Mouse (Mus musculus) heart, embryonic 10.5 days (tissue): ENCODE results near the gene Abi3bp. TPM values are rescaled to one million over a fixed set of nuclear protein-coding genes. Genes with fewer than 3 reads are reported as not detected.

Experiments
- DNase-seq: peaks from one replicate; pipeline ENCODE4 v3.0.0-alpha.2; 2017; ENCODE audit warnings: low spot score
- H3K27ac ChIP-seq: fragments of 300-500 bp; sonication (generic); 2 replicates; pipeline ENCODE4 v1.5.1; 2016; ENCODE audit warnings: mild to moderate bottlenecking
- H3K27me3 ChIP-seq: fragments of 300-500 bp; sonication (generic); 2 replicates; pipeline ENCODE4 v1.6.1; 2016; ENCODE audit warnings: mild to moderate bottlenecking; ENCODE audit not compliant: poor library complexity, insufficient read depth, severe bottlenecking
- H3K36me3 ChIP-seq: fragments of 300-500 bp; sonication (generic); 2 replicates; pipeline ENCODE4 v1.6.1; 2016; ENCODE audit warnings: mild to moderate bottlenecking, moderate library complexity
- H3K4me1 ChIP-seq: fragments of 300-500 bp; sonication (generic); 2 replicates; pipeline ENCODE4 v1.6.1; 2016; ENCODE audit warnings: mild to moderate bottlenecking
- H3K4me3 ChIP-seq: fragments of 300-500 bp; sonication (generic); 2 replicates; pipeline ENCODE4 v1.5.1; 2016; ENCODE audit warnings: mild to moderate bottlenecking, moderate library complexity
- H3K9me3 ChIP-seq: fragments of 300-500 bp; sonication (generic); 2 replicates; pipeline ENCODE4 v1.6.1; 2016; ENCODE audit warnings: mild to moderate bottlenecking, moderate library complexity
- WGBS: fragments of 180-500 bp; shearing (Covaris S2); methylation state at CpG from one replicate; pipeline ENCODE4 v1.1.7; 2016; 5-methylcytosine and 5-hydroxymethylcytosine counted together
- polyA plus RNA-seq: library from polyadenylated mRNA; unstranded; fragments of >200 nt; fragmentation: Nextera tagmentation; extraction: Ambion mirVana; gene quantifications from 2 replicates; pipeline ENCODE4 v1.2.1, GENCODE M21; 2016

Gene Abi3bp
- 0.28 and 0.48 TPM in 2 replicates for polyA plus RNA-seq

GRCm38 (mm10) chr16:56477677-56478574 is at the start of gene Abi3bp:
Gene Abi3bp, plus strand, starts transcription at chr16:56477878.
- Histone ChIP-seq H3K4me1 (0 out of 2 replicates have a peak, but pooled peaks cover 3% of the 10 kb centered on the region), H3K36me3 (no peaks in the 10 kb centered on the region), H3K27me3 (no peaks in the 10 kb centered on the region), H3K9me3 (no peaks in the 10 kb centered on the region), H3K27ac (no peak within 1 kb of the TSS), H3K4me3 (0 out of 2 replicates have a peak within 1 kb of the TSS, but pooled peaks have one; percentile 15)
- 55% methylated on average over 11 of the region's 11 CpGs for WGBS
- no peak for DNase-seq

- H3K4me1 ChIP-seq: no peaks in the 10 kb centered on the region
- no peaks in the 10 kb centered on the region; the same call in 1 of the 2 replicates for H3K9me3 ChIP-seq
- DNase-seq: no peak
- no peaks in the 10 kb centered on the region for H3K36me3 ChIP-seq
- H3K4me3 ChIP-seq: no peak overlapping the region
- H3K27me3 ChIP-seq: no peaks in the 10 kb centered on the region
- no peak overlapping the region for H3K27ac ChIP-seq
- 75% methylated on average over 4 of the region's 4 CpGs for WGBS
Measured at GRCm38 (mm10) chr16:56435293-56436185, 42.1 kb upstream of the Abi3bp start.

- no peaks in the 10 kb centered on the region; the same call in 1 of the 2 replicates for H3K9me3 ChIP-seq
- H3K4me1 ChIP-seq: no peaks in the 10 kb centered on the region
- H3K4me3 ChIP-seq: no peak overlapping the region
- DNase-seq: no peak
- H3K36me3 ChIP-seq: no peaks in the 10 kb centered on the region
- no peak overlapping the region for H3K27ac ChIP-seq
- WGBS: 82% methylated on average over 4 of the region's 4 CpGs
- no peaks in the 10 kb centered on the region for H3K27me3 ChIP-seq
Measured at GRCm38 (mm10) chr16:56440243-56440642, 37.4 kb upstream of the Abi3bp start.

- H3K4me1 ChIP-seq: no peaks in the 10 kb centered on the region
- DNase-seq: no peak
- no peak overlapping the region for H3K27ac ChIP-seq
- no peak overlapping the region for H3K4me3 ChIP-seq
- 78% methylated on average over 5 of the region's 5 CpGs for WGBS
- no peaks in the 10 kb centered on the region for H3K36me3 ChIP-seq
- no peaks in the 10 kb centered on the region; the same call in 1 of the 2 replicates for H3K9me3 ChIP-seq
- no peaks in the 10 kb centered on the region for H3K27me3 ChIP-seq
Measured at GRCm38 (mm10) chr16:56441113-56441512, 36.6 kb upstream of the Abi3bp start.

- DNase-seq: no peak
- Histone ChIP-seq H3K27me3 (no peaks in the 10 kb centered on the region), H3K27ac (no peak overlapping the region), H3K4me1 (no peaks in the 10 kb centered on the region), H3K36me3 (no peaks in the 10 kb centered on the region), H3K4me3 (no peak overlapping the region), H3K9me3 (no peaks in the 10 kb centered on the region; the same call in 1 of the 2 replicates)
- WGBS: 73% methylated on average over 7 of the region's 7 CpGs
Measured at GRCm38 (mm10) chr16:56441658-56442344, 35.9 kb upstream of the Abi3bp start.

- Histone ChIP-seq H3K9me3 (no peaks in the 10 kb centered on the region), H3K36me3 (no peaks in the 10 kb centered on the region), H3K4me1 (no peaks in the 10 kb centered on the region), H3K27ac (no peak overlapping the region), H3K27me3 (no peaks in the 10 kb centered on the region), H3K4me3 (no peak overlapping the region)
- 62% methylated on average over 2 of the region's 2 CpGs for WGBS
- no peak for DNase-seq
Measured at GRCm38 (mm10) chr16:56451482-56451881, 26.2 kb upstream of the Abi3bp start.

- Histone ChIP-seq H3K4me3 (no peak overlapping the region), H3K27ac (no peak overlapping the region), H3K9me3 (no peaks in the 10 kb centered on the region), H3K4me1 (no peaks in the 10 kb centered on the region), H3K27me3 (no peaks in the 10 kb centered on the region), H3K36me3 (no peaks in the 10 kb centered on the region)
- WGBS: 75% methylated on average over 1 of the region's 1 CpGs
- DNase-seq: no peak
Measured at GRCm38 (mm10) chr16:56451923-56452322, 25.8 kb upstream of the Abi3bp start.

GRCm38 (mm10) chr16:56458052-56458754 is 19.5 kb upstream of the Abi3bp start:
- 78% methylated on average over 8 of the region's 8 CpGs for WGBS
- Histone ChIP-seq H3K9me3 (no peaks in the 10 kb centered on the region), H3K4me1 (no peaks in the 10 kb centered on the region), H3K36me3 (no peaks in the 10 kb centered on the region), H3K27me3 (no peaks in the 10 kb centered on the region), H3K4me3 (no peak overlapping the region), H3K27ac (no peak overlapping the region)
- no peak for DNase-seq

GRCm38 (mm10) chr16:56473160-56473559 is 4.5 kb upstream of the Abi3bp start:
- H3K4me1 ChIP-seq: 0 out of 2 replicates have a peak, but pooled peaks cover 3% of the 10 kb centered on the region
- H3K4me3 ChIP-seq: no peak overlapping the region
- DNase-seq: no peak
- no peaks in the 10 kb centered on the region for H3K27me3 ChIP-seq
- no peak overlapping the region for H3K27ac ChIP-seq
- H3K36me3 ChIP-seq: no peaks in the 10 kb centered on the region
- WGBS: 85% methylated on average over 2 of the region's 2 CpGs
- H3K9me3 ChIP-seq: no peaks in the 10 kb centered on the region

GRCm38 (mm10) chr16:56475676-56476075 is 2.0 kb upstream of the Abi3bp start:
- H3K36me3 ChIP-seq: no peaks in the 10 kb centered on the region
- 85% methylated on average over 5 of the region's 5 CpGs for WGBS
- no peak overlapping the region for H3K27ac ChIP-seq
- no peaks in the 10 kb centered on the region for H3K27me3 ChIP-seq
- no peak overlapping the region for H3K4me3 ChIP-seq
- 0 out of 2 replicates have a peak, but pooled peaks cover 3% of the 10 kb centered on the region for H3K4me1 ChIP-seq
- no peaks in the 10 kb centered on the region for H3K9me3 ChIP-seq
- no peak for DNase-seq

- no peak for DNase-seq
- H3K4me3 ChIP-seq: 0 out of 2 replicates have a peak overlapping the region, but pooled peaks have one; percentile 15
- 51% methylated on average over 12 of the region's 12 CpGs for WGBS
Measured at GRCm38 (mm10) chr16:56478575-56479191, 1.0 kb downstream of the Abi3bp start.

More at GRCm38 (mm10) chr16:56478575-56479191, 1.0 kb downstream of the Abi3bp start:
- Histone ChIP-seq H3K27me3 (no peaks in the 10 kb centered on the region), H3K36me3 (no peaks in the 10 kb centered on the region), H3K27ac (no peak overlapping the region), H3K9me3 (no peaks in the 10 kb centered on the region), H3K4me1 (0 out of 2 replicates have a peak, but pooled peaks cover 3% of the 10 kb centered on the region)
